Mouse (Mus musculus) 416B (cell line): ENCODE data around the gene Psma5.
A peak's percentile ranks its signal among the peaks of the same experiment; 100 is the strongest.

Experiments
- DNase-seq: peaks from one replicate; pipeline ENCODE4 v3.0.0; 2011; ENCODE audit warnings: low read depth

The Psma5 gene

DNA sequence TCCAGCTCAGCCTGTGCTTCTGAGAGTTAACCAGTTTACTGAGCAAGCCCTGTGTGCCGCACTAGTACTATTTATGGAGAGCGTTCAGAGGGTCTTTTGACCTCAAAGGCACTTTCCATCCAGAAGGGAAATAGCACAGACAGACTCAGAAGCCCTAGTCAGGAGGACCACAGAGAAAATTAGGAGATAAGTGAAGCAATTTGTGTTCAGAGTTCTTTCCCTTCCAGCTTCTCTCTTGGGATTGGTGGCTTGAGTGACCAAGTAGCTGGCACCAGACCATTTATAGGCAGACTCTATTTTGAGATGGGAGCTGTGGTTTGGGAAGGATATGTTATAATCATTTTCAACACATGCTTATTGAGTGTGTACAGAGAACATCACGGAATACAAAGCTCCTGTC is 49.7 kb downstream of the Psma5 start:
- DNase-seq: no peak

DNA sequence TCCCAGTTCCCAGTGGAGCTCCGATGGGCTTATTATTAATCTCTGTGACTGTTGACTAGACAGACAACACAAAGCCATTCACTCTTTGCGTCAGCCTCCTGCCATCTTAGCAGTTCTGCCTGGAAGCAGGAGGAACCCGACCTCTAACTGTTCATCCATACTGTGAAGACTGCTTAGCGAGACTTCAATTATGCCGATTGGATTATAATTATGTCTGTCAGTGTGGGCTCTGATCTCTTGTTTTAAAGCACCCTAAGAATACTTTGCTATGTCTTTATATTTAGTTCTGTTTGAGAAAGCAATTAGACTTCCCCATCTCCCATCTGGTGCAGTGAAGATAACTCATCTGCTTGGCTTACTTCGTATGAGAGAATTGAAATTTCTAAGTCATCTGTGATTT is 50.8 kb downstream of the Psma5 start:
- no peak for DNase-seq

DNA sequence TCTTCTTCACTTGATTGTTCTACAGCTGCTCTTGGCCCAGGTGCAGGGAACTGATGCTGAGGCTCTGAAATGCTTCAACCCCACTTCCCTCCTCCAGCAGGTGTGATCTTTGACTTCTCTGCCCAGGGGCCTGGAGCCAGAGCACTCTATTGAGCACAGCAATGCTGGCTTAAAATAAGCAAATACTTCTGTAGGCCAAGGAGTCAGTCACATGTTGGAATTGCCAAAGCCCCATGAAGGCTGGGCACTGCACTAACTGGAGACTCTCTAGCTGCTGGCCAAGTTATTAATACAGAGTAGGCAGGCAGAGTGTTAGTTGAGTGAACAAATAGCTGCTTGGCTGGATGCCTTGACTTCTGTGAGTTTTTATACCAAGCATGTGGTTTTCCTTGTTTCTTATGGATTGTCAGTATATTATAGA is 54.2 kb downstream of the Psma5 start:
- DNase-seq: no peak

DNA sequence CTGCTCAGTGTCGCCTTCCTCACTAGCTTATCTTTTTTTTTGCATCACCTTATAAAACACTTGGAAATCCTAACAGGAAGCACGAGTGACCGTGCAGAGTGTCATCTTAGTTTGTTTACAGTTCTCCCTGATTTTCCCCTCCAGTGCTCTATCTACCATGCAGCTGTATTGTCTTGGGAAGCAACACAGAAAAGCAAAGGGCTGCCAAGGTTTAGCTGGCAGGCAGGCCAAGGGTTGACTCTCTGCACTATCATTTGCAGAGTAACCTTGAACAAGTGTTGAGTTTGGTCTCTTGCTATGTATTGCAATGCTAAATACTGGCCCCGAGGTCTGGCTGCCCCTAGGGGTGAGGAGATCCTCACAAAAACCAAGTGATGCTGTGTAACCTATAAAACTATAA is 55.0 kb downstream of the Psma5 start:
- DNase-seq: no peak

DNA sequence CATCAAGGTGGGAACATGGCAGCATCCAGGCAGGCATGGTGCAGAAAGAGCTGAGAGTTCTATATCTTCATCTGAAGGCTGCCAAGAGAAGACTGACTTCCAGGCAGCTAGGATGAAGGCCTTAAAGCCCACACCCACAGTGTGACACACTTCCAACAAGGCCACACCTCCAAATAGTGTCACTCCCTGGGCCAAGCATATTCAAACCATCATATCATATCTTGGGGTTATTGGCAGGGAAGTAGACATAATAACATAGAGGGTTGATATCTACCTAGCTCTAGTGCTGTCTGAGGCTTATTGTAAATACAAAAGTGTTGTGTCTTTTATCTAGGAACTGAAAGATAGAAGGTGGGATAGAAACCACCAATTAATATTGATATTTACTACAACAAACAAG is 55.7 kb downstream of the Psma5 start:
- no peak for DNase-seq

DNA sequence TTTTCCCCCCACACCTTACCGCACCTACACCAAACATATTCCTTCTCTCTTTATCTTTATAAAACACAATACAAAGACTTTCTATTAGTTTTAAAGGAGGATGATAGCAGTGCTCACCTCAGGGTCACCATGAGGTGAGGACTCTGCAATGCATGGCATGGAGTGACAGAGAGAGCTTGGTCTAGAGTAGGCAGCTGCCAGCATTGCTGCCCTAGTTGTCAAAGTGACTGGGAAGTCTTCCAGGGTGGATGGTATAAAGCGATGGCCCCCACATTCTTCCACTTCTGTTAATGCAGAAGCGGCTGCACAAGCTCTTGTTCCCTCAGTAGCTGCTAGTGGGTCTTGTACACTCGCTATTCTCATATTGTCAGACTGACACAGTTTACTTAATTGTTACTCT is 56.4 kb downstream of the Psma5 start:
- DNase-seq: no peak

DNA sequence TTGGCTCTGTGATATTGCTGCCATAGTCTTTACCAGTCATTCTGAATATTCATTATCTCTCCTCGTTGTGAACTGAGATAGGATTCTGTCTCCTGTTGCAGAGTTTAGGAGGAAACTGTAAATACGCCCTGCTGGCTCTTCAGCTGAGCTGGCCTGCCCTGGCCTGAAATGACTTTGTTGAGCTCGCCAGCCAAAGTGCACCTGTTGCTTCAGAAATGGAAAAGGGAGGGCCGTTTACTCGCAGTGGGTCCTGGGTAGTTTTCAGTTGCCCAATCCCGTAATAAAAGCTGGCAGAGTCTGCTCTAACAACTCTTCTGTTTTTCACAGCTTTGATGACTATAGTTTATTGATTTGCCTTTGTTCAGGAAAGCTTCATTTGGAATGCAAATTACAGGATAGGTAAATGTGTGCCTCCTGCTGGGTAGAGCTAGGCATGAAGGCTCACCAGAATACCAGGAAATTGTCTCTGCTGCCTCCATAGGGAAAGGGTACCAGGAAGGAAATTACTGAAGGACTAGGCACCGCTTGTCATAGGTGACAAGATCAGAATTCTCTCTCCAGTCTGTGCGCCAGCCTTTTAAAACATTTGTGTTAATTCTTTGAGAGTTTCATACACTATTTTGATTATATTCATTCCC is 57.4 kb downstream of the Psma5 start:
- DNase-seq: no peak

DNA sequence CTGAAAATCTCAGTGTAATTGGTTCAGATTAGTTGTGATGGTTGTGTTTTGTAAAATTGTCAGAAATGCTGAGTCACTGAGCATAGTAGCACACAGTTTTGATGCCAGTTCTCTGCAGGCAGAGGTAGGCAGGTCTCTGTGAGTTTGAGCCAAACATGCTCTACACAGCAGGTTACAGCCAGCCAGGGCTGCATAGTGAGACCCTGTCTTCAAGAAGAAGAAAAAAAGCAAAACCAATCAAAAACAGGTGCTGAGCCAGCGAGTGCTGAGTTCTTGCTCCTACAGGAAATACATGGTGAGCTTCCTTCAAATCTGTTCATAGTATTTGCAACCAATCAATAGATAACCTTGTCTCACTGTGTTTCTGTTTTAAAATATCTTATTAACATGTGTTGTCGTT is 61.8 kb downstream of the Psma5 start:
- DNase-seq: no peak

DNA sequence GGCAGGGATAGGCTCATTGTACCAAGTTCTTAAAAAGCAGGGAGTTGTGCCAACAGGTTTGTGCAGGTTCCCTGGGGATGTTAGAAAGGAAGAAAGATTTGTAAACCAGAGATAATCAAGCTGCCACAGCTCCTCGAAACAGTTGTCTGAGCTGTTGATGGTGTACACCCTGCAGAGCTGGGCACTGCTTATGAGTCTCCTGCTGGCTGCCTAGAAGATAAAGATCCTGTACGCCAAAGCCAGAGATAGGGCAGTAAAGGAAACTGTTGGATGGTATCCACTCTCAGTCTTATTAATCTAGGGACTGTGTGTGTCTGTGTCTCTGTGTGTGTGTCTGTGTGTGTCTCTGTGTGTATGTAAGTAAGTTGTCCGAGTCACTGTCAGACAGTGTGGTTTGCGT is 64.9 kb downstream of the Psma5 start:
- no peak for DNase-seq

DNA sequence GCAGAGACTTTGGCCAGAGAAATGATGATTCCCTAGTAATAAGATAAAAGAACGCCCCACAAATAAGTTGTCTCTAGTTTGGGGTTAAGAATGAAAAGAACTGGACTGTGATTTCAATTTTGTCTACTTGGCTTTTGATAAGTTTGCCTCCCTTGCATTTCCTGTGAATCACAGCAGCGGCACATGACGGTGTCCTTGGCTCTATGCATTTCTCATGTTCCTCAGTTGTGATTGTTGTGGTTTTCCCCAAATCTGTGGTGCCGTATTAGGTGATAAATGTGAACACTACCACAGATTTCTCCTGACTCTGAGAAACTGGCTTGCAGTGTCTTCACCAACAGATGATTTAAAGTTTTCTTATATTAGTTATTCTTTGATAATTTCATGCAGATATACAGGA is 65.4 kb downstream of the Psma5 start:
- peak; percentile 14 for DNase-seq

DNA sequence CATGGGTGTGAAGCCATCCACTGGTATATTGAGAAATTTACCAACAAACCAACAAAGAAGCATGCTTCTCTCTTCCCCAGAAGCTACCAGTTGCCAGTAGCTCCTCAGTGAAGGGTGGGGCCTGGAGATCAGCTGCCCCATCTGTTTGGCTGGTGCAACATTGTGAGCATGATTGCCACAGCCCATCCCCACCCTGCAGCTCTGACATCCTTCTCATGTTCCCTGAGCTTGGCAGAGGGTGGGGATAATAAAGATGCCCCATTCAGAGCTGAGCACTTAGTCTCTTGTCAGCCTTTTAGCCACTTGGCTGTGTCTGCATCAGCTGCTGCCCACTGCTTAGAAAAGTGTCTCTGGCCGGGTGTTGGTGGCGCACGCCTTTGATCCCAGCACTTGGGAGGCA is 66.2 kb downstream of the Psma5 start:
- DNase-seq: peak; percentile 52

DNA sequence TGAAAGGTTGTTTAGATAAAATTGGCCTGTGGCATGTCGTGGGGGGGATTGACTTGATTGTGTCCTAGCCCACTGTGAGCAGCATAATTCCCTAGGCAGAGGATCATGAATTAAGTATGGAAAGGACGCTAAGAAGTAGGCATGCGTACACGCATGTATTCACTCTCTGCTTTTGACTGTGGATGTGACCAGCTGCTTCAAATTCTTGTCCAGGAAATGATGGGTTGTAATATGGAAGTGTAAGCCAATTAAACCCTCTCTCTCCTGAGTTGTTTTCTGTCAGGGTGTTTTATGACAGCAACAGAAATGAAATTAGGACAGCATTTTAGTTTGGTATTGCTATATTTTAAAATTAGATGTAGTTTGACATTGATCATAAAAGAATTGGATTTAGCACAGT is 68.1 kb downstream of the Psma5 start:
- no peak for DNase-seq

DNA sequence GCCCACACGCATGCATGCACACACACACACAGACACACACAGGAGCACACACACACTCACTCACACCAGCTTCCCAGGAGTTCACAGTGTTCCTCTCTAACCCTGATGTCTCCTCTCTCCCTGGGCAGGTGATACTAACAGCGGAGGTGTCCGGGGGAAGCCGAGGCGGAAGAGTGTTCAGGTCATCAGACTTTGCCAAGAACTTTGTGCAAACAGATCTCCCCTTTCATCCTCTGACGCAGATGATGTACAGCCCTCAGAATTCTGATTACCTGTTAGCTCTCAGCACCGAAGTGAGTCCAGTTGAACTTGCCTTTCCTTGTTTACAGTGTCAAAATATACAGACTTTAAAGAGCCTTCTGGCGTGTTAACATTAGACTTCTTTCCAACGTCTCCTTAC is 68.8 kb downstream of the Psma5 start:
- no peak for DNase-seq

DNA sequence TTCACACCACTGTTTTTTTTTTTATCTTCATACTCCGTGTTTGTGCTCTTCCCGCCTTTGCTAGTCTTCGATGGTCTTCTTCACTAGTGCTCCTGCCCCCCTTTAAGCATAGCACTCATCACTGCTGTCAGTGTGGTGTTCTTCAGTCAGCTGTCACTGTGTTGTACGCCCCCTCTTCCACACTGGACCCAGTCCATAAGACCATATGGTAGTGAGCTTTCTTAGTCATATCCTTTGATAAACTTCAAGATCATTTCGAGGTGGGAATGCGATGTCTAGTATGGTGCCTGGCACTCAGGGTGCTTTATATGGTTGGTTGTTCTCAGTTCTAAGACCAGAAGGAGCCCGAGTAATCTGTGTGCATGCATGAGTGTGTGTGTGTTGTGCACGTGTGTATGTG is 70.5 kb downstream of the Psma5 start:
- no peak for DNase-seq

DNA sequence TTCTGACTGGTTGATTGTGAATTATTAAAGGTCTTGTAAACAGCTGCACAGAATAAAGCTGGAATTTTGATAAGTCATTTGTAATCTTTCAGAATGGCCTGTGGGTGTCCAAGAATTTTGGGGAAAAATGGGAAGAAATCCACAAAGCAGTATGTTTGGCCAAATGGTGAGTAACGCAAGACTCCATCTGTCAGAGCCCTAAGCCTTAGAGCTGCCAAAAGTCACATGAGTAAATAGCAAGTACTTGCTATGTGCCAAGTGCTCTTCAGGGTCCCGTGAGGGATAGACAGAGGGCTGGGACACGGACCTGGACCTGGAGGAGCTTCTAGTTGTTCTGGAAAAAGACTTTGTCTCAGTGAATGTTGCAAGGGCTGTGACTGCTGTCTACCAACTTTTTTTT is 71.2 kb downstream of the Psma5 start:
- no peak for DNase-seq

DNA sequence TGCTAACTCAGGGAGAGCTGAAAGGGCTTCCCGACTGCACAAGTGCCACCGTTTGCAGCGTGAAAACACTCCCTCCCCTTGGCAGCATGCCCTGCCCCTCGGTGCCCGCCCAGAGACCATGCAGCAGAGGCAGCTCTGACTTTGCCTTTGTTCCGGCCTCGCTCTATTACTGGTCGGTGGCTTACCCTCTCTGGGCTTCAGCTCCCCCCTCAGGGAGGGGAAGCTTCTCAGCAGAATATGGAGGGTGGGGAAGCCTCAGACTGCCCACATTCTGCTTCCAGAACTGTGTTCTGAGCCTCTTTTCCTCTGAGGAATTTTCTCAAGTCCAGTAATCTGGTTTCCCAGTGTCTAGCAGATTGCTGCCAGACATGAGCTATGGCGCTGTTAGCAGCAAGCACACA is 71.7 kb downstream of the Psma5 start:
- DNase-seq: no peak
